Mouse (Mus musculus): Measurements from ENCODE around the gene Eif3k. TPM values are rescaled to one million over a fixed set of nuclear protein-coding genes. Genes with fewer than 3 reads are reported as not detected.

The Eif3k gene
- polyA plus RNA-seq, 1 experiment from 2014 or later: 166 TPM

DNA sequence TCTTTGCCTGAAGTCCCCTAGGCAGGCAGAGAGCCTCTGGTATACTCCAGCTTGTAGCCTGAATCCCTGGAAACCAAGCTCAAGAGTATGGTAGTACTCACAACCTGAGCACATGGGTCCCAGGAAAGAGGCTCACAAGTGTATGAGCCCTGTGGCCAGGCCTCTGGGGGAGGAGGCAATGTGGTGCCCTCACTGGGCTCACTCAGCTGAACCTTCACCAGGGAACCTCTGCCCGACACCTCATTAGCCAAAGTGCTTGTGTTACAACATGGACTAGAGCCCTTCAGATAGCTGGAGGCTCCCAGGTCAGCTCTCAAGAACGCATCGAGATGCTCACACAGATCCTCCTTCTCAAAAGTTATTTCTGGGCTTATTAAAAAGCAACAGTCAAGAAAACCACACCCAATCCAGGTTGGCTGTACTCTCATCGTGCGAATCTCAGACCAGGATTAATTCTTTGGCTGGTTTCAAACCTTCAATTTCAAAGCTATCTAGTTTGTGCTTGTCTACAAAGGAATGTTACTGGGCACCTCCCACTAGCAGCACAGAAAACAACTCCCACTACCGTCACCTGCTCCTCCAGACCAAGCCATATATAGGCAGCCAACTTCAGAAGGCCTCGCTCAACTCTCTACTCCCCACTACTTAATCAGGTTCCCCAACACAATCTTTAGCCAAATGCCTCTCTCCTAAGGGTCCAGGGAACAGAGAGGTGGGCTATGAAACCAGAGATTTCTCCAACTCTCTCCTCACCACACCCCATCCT, 42.1 kb downstream of the Eif3k start:
- WGBS (ENCODE audit: insufficient replicate concordance): 79% methylated on average over 7 of the region's 7 CpGs
- TF ChIP-seq CTCF (IDR thresholded peaks at IDR 0.05; ENCODE audit: low read depth) (no peak), EP300 (IDR thresholded peaks at IDR 0.05; ENCODE audit: low read depth) (no peak)
- Histone ChIP-seq H3K4me3 (ENCODE audit: low read depth, low read length) (no peak overlapping the region), H3K9me3 (ENCODE audit: low read length) (no peaks in the 10 kb centered on the region), H3K4me1 (ENCODE audit: insufficient read depth) (peaks cover 62% of the 10 kb centered on the region), H3K27ac (ENCODE audit: low read depth) (0 out of 2 replicates have a peak overlapping the region, but pooled peaks have one; percentile 64), H3K27me3 (ENCODE audit: insufficient read depth, low read length) (no peaks in the 10 kb centered on the region), H3K9ac (replicated peaks) (no peak overlapping the region), H3K4me2 (ENCODE audit: low read depth, low read length) (no peak overlapping the region), H3K36me3 (replicated peaks; ENCODE audit: insufficient read depth, low read length) (peaks cover 14% of the 10 kb centered on the region)
- no peak for DNase-seq
- no peak for ATAC-seq

DNA sequence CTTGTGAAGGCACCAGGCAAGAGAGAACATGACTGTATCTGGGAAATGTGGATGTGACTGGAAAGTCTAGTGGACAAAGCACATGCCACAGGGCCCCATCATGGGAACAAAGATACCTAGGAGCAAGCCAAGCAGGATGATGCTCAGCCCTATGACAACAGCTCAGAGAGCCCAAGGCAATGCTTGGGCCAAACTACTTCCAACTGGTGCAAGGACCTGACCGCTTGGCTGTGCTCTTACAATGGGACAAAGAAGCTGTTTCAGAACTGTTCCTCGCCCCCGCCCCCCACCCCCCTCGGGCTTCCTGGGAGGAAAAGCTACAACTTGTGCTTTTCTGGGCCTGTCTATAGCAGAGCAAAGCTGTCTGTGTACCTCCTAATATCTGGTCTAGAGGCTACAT, 43.0 kb downstream of the Eif3k start:
- no peak overlapping the region for H3K4me3 ChIP-seq (ENCODE audit: low read depth, low read length)
- WGBS (ENCODE audit: insufficient replicate concordance): 70% methylated on average over 4 of the region's 4 CpGs
- no peak overlapping the region for H3K4me2 ChIP-seq (ENCODE audit: low read depth, low read length)
- ATAC-seq (no peak), DNase-seq (no peak)
- H3K27me3 ChIP-seq (ENCODE audit: insufficient read depth, low read length): no peaks in the 10 kb centered on the region
- no peaks in the 10 kb centered on the region for H3K9me3 ChIP-seq (ENCODE audit: low read length)
- peaks cover 67% of the 10 kb centered on the region for H3K4me1 ChIP-seq (ENCODE audit: insufficient read depth)
- H3K36me3 ChIP-seq (replicated peaks; ENCODE audit: insufficient read depth, low read length): peaks cover 17% of the 10 kb centered on the region
- TF ChIP-seq EP300 (IDR thresholded peaks at IDR 0.05; ENCODE audit: low read depth) (no peak), CTCF (IDR thresholded peaks at IDR 0.05; ENCODE audit: low read depth) (no peak)
- 0 out of 2 replicates have a peak overlapping the region, but pooled peaks have one; percentile 18 for H3K27ac ChIP-seq (ENCODE audit: low read depth)
- H3K9ac ChIP-seq (replicated peaks): no peak overlapping the region

DNA sequence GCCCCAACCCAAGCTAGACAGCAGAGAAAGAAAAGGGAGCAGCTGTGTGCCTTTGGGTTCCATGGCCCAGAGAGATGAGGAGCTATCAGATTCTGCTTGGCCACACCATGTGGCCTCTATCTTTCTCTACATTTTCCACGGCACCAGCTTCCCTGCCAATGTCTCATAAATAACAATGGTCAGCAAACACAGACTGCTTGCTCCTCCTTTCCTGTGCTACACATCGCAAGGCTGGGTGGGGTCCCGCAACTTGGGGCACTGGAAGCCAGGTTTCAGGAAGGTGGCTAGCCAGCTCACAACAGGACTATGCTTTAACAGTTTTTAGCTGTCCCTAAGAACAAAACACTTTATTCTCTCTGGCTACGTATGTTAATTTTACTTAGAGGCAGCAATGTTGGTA, 44.9 kb downstream of the Eif3k start:
- Histone ChIP-seq H3K36me3 (replicated peaks; ENCODE audit: insufficient read depth, low read length) (peaks cover 12% of the 10 kb centered on the region; the same call in 1 of the 2 replicates), H3K9me3 (ENCODE audit: low read length) (no peaks in the 10 kb centered on the region), H3K4me1 (ENCODE audit: insufficient read depth) (peaks cover 69% of the 10 kb centered on the region), H3K9ac (replicated peaks) (no peak overlapping the region), H3K27ac (ENCODE audit: low read depth) (peak overlapping the region; percentile 12; the same call in 1 of the 2 replicates), H3K4me3 (ENCODE audit: low read depth, low read length) (no peak overlapping the region), H3K27me3 (ENCODE audit: insufficient read depth, low read length) (no peaks in the 10 kb centered on the region), H3K4me2 (ENCODE audit: low read depth, low read length) (no peak overlapping the region)
- no peak for ATAC-seq
- TF ChIP-seq EP300 (IDR thresholded peaks at IDR 0.05; ENCODE audit: low read depth) (no peak), CTCF (IDR thresholded peaks at IDR 0.05; ENCODE audit: low read depth) (no peak)
- DNase-seq: no peak
- 63% methylated on average over 4 of the region's 4 CpGs for WGBS (ENCODE audit: insufficient replicate concordance)

DNA sequence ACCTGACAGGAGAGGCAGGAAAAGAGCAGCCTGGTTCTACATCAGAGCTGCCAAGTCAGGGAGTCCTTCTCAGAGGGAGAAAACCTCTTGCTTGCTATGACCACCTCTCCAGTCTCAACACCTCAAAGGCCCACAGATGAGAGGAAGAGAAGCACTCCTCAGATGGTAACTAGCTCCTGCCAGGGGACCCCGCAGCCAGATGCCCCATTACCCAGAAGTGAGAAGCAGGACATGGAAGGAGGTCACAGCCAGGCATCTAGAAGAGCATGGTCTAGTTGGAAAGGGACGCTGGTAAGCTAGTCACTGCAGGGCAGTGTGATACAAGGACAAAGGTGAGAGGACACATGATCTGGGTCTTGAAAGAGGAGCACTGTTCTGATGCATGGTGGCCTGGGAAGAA, 47.8 kb downstream of the Eif3k start:
- H3K4me1 ChIP-seq (ENCODE audit: insufficient read depth): peaks cover 67% of the 10 kb centered on the region
- DNase-seq: no peak

DNA sequence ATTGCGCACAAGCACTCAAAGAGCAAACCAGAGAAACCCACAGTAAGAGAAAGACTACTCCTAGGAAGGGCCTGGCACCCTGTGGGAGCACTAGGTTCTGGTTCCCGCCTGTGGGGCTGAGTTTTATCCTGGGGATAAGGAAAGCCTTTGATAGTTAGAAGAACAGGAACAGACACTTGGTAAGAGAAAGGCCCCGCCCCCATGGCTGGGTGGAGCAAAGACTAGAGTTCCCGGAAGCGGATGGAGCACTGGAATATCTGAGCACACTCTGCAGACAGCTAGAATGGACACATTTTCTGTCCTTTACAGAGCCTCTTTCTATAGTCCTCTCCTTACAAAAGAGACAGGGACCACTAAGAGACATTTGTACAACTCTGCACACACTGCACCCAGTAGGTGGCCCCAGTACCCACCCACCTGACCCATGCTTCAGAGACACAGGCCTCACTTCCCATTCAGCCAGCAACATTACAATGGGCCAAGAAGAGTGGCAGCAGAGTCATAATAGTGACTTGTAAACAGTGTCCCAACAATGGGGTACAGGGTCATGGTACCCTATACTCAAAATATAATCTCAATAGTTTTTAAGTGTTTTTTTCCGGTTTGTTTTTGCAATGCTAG, 49.1 kb downstream of the Eif3k start:
- ATAC-seq (no peak), DNase-seq (peak; percentile 68)
- no peak for TF ChIP-seq EP300 (IDR thresholded peaks at IDR 0.05; ENCODE audit: low read depth)
- TF ChIP-seq CTCF (IDR thresholded peaks at IDR 0.05; ENCODE audit: low read depth): no peak
- no peaks in the 10 kb centered on the region for H3K9me3 ChIP-seq (ENCODE audit: low read length)
- no peak overlapping the region for H3K4me3 ChIP-seq (ENCODE audit: low read depth, low read length)
- peaks cover 9% of the 10 kb centered on the region; the same call in 1 of the 2 replicates for H3K36me3 ChIP-seq (replicated peaks; ENCODE audit: insufficient read depth, low read length)
- 67% methylated on average over 6 of the region's 6 CpGs for WGBS (ENCODE audit: insufficient replicate concordance)
- H3K27ac ChIP-seq (ENCODE audit: low read depth): peak overlapping the region; percentile 39; the same call in 1 of the 2 replicates
- H3K4me1 ChIP-seq (ENCODE audit: insufficient read depth): peaks cover 60% of the 10 kb centered on the region
- no peak overlapping the region for H3K4me2 ChIP-seq (ENCODE audit: low read depth, low read length)
- no peaks in the 10 kb centered on the region for H3K27me3 ChIP-seq (ENCODE audit: insufficient read depth, low read length)
- H3K9ac ChIP-seq (replicated peaks): no peak overlapping the region

More for the DNA sequence above, 47.8 kb downstream of the Eif3k start:
- 0 out of 2 replicates have a peak overlapping the region, but pooled peaks have one; percentile 5 for H3K27ac ChIP-seq (ENCODE audit: low read depth)
- no peak for ATAC-seq
- H3K36me3 ChIP-seq (replicated peaks; ENCODE audit: insufficient read depth, low read length): peaks cover 9% of the 10 kb centered on the region; the same call in 1 of the 2 replicates
- H3K27me3 ChIP-seq (ENCODE audit: insufficient read depth, low read length): no peaks in the 10 kb centered on the region
- TF ChIP-seq CTCF (IDR thresholded peaks at IDR 0.05; ENCODE audit: low read depth): no peak
- no peak for TF ChIP-seq EP300 (IDR thresholded peaks at IDR 0.05; ENCODE audit: low read depth)
- no peaks in the 10 kb centered on the region for H3K9me3 ChIP-seq (ENCODE audit: low read length)
- 83% methylated on average over 2 of the region's 2 CpGs for WGBS (ENCODE audit: insufficient replicate concordance)
- H3K4me2 ChIP-seq (ENCODE audit: low read depth, low read length): no peak overlapping the region
- no peak overlapping the region for H3K4me3 ChIP-seq (ENCODE audit: low read depth, low read length)
- H3K9ac ChIP-seq (replicated peaks): no peak overlapping the region

DNA sequence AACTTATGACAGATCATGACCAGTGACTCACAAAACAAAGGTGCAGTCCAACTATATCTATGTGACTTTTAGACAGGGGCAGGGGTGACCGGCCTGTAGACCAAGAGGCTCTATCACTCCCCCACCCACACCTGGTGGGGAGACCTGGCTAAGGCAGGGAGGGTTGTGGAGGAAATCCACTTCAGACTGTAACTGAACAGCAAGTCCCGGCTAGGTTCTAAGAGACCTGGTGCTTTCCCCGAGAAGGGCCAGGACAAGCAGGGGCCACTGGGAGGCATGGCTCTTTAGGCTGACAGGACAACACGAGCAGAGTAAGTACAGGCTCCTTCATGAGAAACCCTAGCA, 50.0 kb downstream of the Eif3k start:
- WGBS (ENCODE audit: insufficient replicate concordance): 81% methylated on average over 4 of the region's 4 CpGs
- DNase-seq (no peak), ATAC-seq (no peak)
- Histone ChIP-seq H3K4me1 (ENCODE audit: insufficient read depth) (peaks cover 56% of the 10 kb centered on the region), H3K4me2 (ENCODE audit: low read depth, low read length) (no peak overlapping the region), H3K27ac (ENCODE audit: low read depth) (peak overlapping the region; percentile 73), H3K27me3 (ENCODE audit: insufficient read depth, low read length) (no peaks in the 10 kb centered on the region), H3K4me3 (ENCODE audit: low read depth, low read length) (no peak overlapping the region), H3K9ac (replicated peaks) (no peak overlapping the region), H3K36me3 (replicated peaks; ENCODE audit: insufficient read depth, low read length) (peaks cover 9% of the 10 kb centered on the region; the same call in 1 of the 2 replicates), H3K9me3 (ENCODE audit: low read length) (no peaks in the 10 kb centered on the region)
- TF ChIP-seq EP300 (IDR thresholded peaks at IDR 0.05; ENCODE audit: low read depth): no peak
- no peak for TF ChIP-seq CTCF (IDR thresholded peaks at IDR 0.05; ENCODE audit: low read depth)

All from liver, postnatal 0 days (tissue).